Mouse (Mus musculus): ENCODE results near the gene Cast. TPM values are rescaled to one million over a fixed set of nuclear protein-coding genes. Genes with fewer than 3 reads are reported as not detected.

Cast gene
- polyA plus RNA-seq, 1 experiment = 6.1 TPM

DNA sequence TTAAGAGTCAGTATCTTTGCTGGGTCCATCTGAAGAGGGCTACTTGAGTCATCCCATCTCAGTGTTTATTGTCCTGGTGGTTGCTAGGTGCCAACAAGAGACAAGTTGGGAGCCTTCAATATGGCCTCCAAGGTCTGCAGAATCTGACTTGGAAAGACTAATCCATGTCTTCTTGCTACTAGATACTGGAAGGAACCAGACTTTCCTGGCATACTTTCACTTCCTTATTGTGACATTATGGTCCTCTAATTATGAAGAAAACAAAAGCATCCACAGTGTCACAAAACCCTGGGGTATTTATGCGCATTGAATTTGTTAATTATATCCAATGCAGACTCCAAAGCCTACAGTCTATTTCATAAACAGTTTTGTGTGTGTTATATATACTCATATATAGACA, 7.1 kb upstream of the Cast start:
- Histone ChIP-seq H3K27ac (ENCODE audit: insufficient read depth, low read length) (no peak overlapping the region), H3K36me3 (ENCODE audit: control insufficient read depth, insufficient read depth, low read length) (no peaks in the 10 kb centered on the region), H3K4me1 (ENCODE audit: control insufficient read depth, insufficient read depth, insufficient read length) (no peaks in the 10 kb centered on the region), H3K4me3 (ENCODE audit: extremely low read depth, insufficient read depth, insufficient read length) (no peak overlapping the region), H3K27me3 (ENCODE audit: control insufficient read depth, insufficient read depth, low read length) (no peaks in the 10 kb centered on the region)
- TF ChIP-seq POLR2A (IDR thresholded peaks at IDR 0.05; ENCODE audit: low read depth, low read length) (no peak), CTCF (IDR thresholded peaks at IDR 0.05; ENCODE audit: extremely low read depth, insufficient read depth, insufficient read length, insufficient replicate concordance) (no peak)
- no peak for DNase-seq (ENCODE audit: low read depth in 1 of 2, low spot score in 2 of 2)
- WGBS = 90% methylated on average over 1 of the region's 1 CpGs

DNA sequence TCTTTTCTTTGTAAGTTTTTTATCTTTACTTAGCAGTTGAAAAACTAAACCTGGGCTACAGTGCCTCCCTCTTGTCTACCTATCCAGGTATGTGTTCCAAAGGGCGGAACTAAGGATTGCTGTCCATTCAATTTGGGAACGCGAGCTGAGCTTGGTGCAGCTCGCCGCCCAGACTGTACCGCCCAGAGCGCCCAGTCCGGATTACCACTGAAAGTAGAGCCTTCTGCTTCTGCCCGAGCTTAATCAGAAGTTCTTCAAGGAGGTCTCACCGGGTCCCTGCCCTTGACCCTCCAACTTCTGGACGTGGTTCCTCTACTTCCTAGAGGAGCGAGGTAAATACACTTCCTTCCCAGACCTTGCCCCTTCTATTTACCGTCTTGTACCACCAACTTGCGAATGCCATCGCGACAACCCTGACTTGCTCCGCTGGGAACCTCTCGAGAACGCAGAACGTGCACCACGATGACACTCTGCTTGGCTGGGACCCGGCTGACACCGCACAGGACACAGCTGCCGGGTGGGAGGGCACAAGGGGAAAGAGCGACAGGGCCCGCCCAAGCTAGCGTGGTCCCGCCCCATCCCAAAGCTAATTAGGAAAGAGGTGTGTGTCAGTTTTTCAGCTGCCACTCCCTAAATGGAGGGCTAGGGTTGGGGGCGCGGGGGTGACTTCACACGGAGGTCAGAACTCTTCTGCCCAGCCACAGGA, 1.0 kb downstream of the Cast start:
- Histone ChIP-seq H3K4me1 (ENCODE audit: control insufficient read depth, insufficient read depth, insufficient read length) (peaks cover 5% of the 10 kb centered on the region; the same call in 1 of the 2 replicates), H3K27ac (ENCODE audit: insufficient read depth, low read length) (peak overlapping the region; percentile 84), H3K27me3 (ENCODE audit: control insufficient read depth, insufficient read depth, low read length) (no peaks in the 10 kb centered on the region), H3K4me3 (ENCODE audit: extremely low read depth, insufficient read depth, insufficient read length) (peak overlapping the region; percentile 85), H3K36me3 (ENCODE audit: control insufficient read depth, insufficient read depth, low read length) (no peaks in the 10 kb centered on the region)
- 1% methylated on average over 31 of the region's 31 CpGs for WGBS
- TF ChIP-seq POLR2A (IDR thresholded peaks at IDR 0.05; ENCODE audit: low read depth, low read length) = no peak
- TF ChIP-seq CTCF (IDR thresholded peaks at IDR 0.05; ENCODE audit: extremely low read depth, insufficient read depth, insufficient read length, insufficient replicate concordance) = no peak
- peak; percentile 48 to 78 for DNase-seq (ENCODE audit: low read depth in 1 of 2, low spot score in 2 of 2)

- no peak overlapping the region for H3K27ac ChIP-seq (ENCODE audit: insufficient read depth, low read length)
- H3K36me3 ChIP-seq (ENCODE audit: control insufficient read depth, insufficient read depth, low read length) = no peaks in the 10 kb centered on the region
- TF ChIP-seq CTCF (IDR thresholded peaks at IDR 0.05; ENCODE audit: extremely low read depth, insufficient read depth, insufficient read length, insufficient replicate concordance) (no peak), POLR2A (IDR thresholded peaks at IDR 0.05; ENCODE audit: low read depth, low read length) (no peak)
- no peak for DNase-seq (ENCODE audit: low read depth in 1 of 2, low spot score in 2 of 2)
- peak overlapping the region; percentile 85; the same call in 1 of the 2 replicates for H3K4me3 ChIP-seq (ENCODE audit: extremely low read depth, insufficient read depth, insufficient read length)
- 18% methylated on average over 5 of the region's 5 CpGs for WGBS
- H3K4me1 ChIP-seq (ENCODE audit: control insufficient read depth, insufficient read depth, insufficient read length) = peaks cover 5% of the 10 kb centered on the region; the same call in 1 of the 2 replicates
- no peaks in the 10 kb centered on the region for H3K27me3 ChIP-seq (ENCODE audit: control insufficient read depth, insufficient read depth, low read length)
These were observed 1.7 kb downstream of the Cast start for GRCm38 (mm10) chr13:74806934-74807333.

DNA sequence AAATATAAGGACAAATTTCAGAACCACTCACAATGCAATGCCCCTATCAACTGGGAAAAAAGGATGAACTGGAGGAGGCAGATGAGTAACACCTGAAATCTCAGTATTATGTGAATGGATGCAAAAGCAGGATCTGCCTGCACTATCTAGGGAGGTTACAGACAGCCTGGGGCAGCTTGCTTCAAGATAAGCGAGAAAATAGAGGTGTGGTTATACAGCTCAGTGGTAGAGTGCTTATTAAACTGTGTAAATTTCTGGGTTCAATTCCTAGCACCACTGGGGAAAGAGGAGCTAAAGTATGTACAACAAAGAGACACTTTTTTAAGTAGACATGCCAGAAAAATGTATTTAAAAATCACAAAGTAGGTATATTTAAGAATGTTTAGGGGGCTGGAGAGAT, 14.2 kb downstream of the Cast start:
- DNase-seq (ENCODE audit: low read depth in 1 of 2, low spot score in 2 of 2) = no peak
- H3K27me3 ChIP-seq (ENCODE audit: control insufficient read depth, insufficient read depth, low read length) = no peaks in the 10 kb centered on the region
- TF ChIP-seq POLR2A (IDR thresholded peaks at IDR 0.05; ENCODE audit: low read depth, low read length) (no peak), CTCF (IDR thresholded peaks at IDR 0.05; ENCODE audit: extremely low read depth, insufficient read depth, insufficient read length, insufficient replicate concordance) (no peak)
- no peak overlapping the region for H3K27ac ChIP-seq (ENCODE audit: insufficient read depth, low read length)
- H3K36me3 ChIP-seq (ENCODE audit: control insufficient read depth, insufficient read depth, low read length) = no peaks in the 10 kb centered on the region
- no peaks in the 10 kb centered on the region for H3K4me1 ChIP-seq (ENCODE audit: control insufficient read depth, insufficient read depth, insufficient read length)
- 84% methylated on average over 1 of the region's 1 CpGs for WGBS
- H3K4me3 ChIP-seq (ENCODE audit: extremely low read depth, insufficient read depth, insufficient read length) = no peak overlapping the region

- H3K27me3 ChIP-seq (ENCODE audit: control insufficient read depth, insufficient read depth, low read length) = no peaks in the 10 kb centered on the region
- no peak for TF ChIP-seq CTCF (IDR thresholded peaks at IDR 0.05; ENCODE audit: extremely low read depth, insufficient read depth, insufficient read length, insufficient replicate concordance)
- no peak for TF ChIP-seq POLR2A (IDR thresholded peaks at IDR 0.05; ENCODE audit: low read depth, low read length)
- no peaks in the 10 kb centered on the region for H3K4me1 ChIP-seq (ENCODE audit: control insufficient read depth, insufficient read depth, insufficient read length)
- no peak overlapping the region for H3K4me3 ChIP-seq (ENCODE audit: extremely low read depth, insufficient read depth, insufficient read length)
- H3K27ac ChIP-seq (ENCODE audit: insufficient read depth, low read length) = no peak overlapping the region
- WGBS = 71% methylated on average over 1 of the region's 1 CpGs
- no peak for DNase-seq (ENCODE audit: low read depth in 1 of 2, low spot score in 2 of 2)
- no peaks in the 10 kb centered on the region; the same call in 1 of the 2 replicates for H3K36me3 ChIP-seq (ENCODE audit: control insufficient read depth, insufficient read depth, low read length)
These were observed 20.9 kb downstream of the Cast start for GRCm38 (mm10) chr13:74787681-74788080.

DNA sequence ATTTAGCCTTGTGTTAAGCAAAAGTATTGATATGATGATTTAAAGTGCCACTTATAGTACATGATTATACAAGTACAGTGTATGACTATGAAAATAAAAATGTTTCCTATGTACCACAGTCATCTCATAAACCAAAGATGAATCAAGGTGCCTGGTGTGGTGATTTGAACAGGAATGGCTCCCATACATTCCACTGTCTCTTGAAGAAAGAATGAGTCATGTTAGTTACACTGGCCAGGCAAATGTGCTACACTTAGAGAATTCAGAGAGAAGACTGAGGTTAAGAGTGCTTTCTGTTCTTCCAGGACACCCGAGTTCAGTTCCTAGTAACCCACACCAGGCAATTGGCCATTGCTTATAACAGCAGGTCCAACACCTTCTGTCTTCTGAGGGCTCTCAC, 36.5 kb downstream of the Cast start:
- Histone ChIP-seq H3K4me1 (ENCODE audit: control insufficient read depth, insufficient read depth, insufficient read length) (no peaks in the 10 kb centered on the region), H3K4me3 (ENCODE audit: extremely low read depth, insufficient read depth, insufficient read length) (no peak overlapping the region), H3K27ac (ENCODE audit: insufficient read depth, low read length) (no peak overlapping the region), H3K27me3 (ENCODE audit: control insufficient read depth, insufficient read depth, low read length) (no peaks in the 10 kb centered on the region), H3K36me3 (ENCODE audit: control insufficient read depth, insufficient read depth, low read length) (no peaks in the 10 kb centered on the region)
- WGBS = 83% methylated on average over 1 of the region's 1 CpGs
- DNase-seq (ENCODE audit: low read depth in 1 of 2, low spot score in 2 of 2) = no peak
- no peak for TF ChIP-seq CTCF (IDR thresholded peaks at IDR 0.05; ENCODE audit: extremely low read depth, insufficient read depth, insufficient read length, insufficient replicate concordance)
- no peak for TF ChIP-seq POLR2A (IDR thresholded peaks at IDR 0.05; ENCODE audit: low read depth, low read length)

DNA sequence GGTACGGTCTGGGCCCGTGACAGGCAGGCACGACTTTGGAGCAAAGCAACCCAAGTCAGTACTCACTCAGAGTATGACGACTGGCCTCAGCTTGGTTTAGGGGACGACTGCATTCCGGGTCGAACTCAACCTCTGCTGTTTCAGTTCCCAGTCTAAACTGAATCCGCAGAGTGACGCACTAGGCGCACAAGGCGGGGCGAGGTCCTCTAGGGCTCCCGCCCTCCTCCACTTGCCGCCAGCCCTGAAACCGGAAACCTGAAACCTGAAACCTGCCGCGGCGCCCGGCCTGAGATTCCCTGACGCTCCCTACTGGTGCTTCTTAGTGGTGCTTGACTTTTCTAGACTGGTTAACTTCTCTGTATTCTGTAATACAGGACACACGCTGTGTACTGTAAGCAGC, 38.1 kb downstream of the Cast start:
- H3K4me3 ChIP-seq (ENCODE audit: extremely low read depth, insufficient read depth, insufficient read length) = peak overlapping the region; percentile 62
- peak; percentile 89 to 90 for DNase-seq (ENCODE audit: low read depth in 1 of 2, low spot score in 2 of 2)
- TF ChIP-seq CTCF (IDR thresholded peaks at IDR 0.05; ENCODE audit: extremely low read depth, insufficient read depth, insufficient read length, insufficient replicate concordance) (no peak), POLR2A (IDR thresholded peaks at IDR 0.05; ENCODE audit: low read depth, low read length) (peak; percentile 47)
- under 1% methylated on average over 21 of the region's 21 CpGs for WGBS
- H3K4me1 ChIP-seq (ENCODE audit: control insufficient read depth, insufficient read depth, insufficient read length) = no peaks in the 10 kb centered on the region
- H3K27ac ChIP-seq (ENCODE audit: insufficient read depth, low read length) = peak overlapping the region; percentile 81
- H3K27me3 ChIP-seq (ENCODE audit: control insufficient read depth, insufficient read depth, low read length) = no peaks in the 10 kb centered on the region
- no peaks in the 10 kb centered on the region for H3K36me3 ChIP-seq (ENCODE audit: control insufficient read depth, insufficient read depth, low read length)
